Mouse (Mus musculus) intestine, embryonic 15.5 days (tissue): ENCODE data around the gene Omg. TPM values are rescaled to one million over a fixed set of nuclear protein-coding genes. Genes with fewer than 3 reads are reported as not detected.

Experiments used
- ATAC-seq: fragments of 200-750 bp; cut with Nextera tagmentation; 2 replicates; pipeline ENCODE4 v1.8.0; 2017; ENCODE audit warnings: moderate TSS enrichment, moderate library complexity
- H3K27ac ChIP-seq: fragments of 300-500 bp; sonication (generic); 2 replicates; pipeline ENCODE4 v1.5.1; 2015; ENCODE audit warnings: mild to moderate bottlenecking, inconsistent platforms
- H3K27me3 ChIP-seq: fragments of 300-500 bp; sonication (generic); replicated peaks from 2 replicates; pipeline ENCODE4 v1.6.1; 2015; ENCODE audit warnings: inconsistent platforms
- H3K36me3 ChIP-seq: fragments of 300-500 bp; sonication (generic); 2 replicates; pipeline ENCODE4 v1.6.1; 2015; ENCODE audit warnings: inconsistent platforms
- H3K4me1 ChIP-seq: fragments of 300-500 bp; sonication (generic); replicated peaks from 2 replicates; pipeline ENCODE4 v1.6.1; 2015; ENCODE audit warnings: inconsistent platforms
- H3K4me2 ChIP-seq: fragments of 300-500 bp; sonication (generic); replicated peaks from 2 replicates; pipeline ENCODE4 v1.6.1; 2015; ENCODE audit warnings: mild to moderate bottlenecking, inconsistent platforms
- H3K4me3 ChIP-seq: fragments of 300-500 bp; sonication (generic); replicated peaks from 2 replicates; pipeline ENCODE4 v1.5.1; 2015; ENCODE audit warnings: inconsistent platforms
- H3K9ac ChIP-seq: fragments of 300-500 bp; sonication (generic); 2 replicates; pipeline ENCODE4 v1.6.1; 2015; ENCODE audit warnings: inconsistent platforms
- H3K9me3 ChIP-seq: fragments of 300-500 bp; sonication (generic); 2 replicates; pipeline ENCODE4 v1.6.1; 2016; ENCODE audit warnings: inconsistent platforms
- WGBS: fragments of 180-500 bp; shearing (Covaris S2); methylation state at CpG from one replicate; pipeline ENCODE4 v1.1.7; 2015; 5-methylcytosine and 5-hydroxymethylcytosine counted together
- polyA plus RNA-seq: library from polyadenylated mRNA; unstranded; fragments of >200 nt; fragmentation: Nextera tagmentation; extraction: Ambion mirVana; gene quantifications from 2 replicates; pipeline ENCODE4 v1.2.1, GENCODE M21; 2015

Gene Omg
- polyA plus RNA-seq, 1 experiment from 2014 or later = 0.34 TPM

DNA sequence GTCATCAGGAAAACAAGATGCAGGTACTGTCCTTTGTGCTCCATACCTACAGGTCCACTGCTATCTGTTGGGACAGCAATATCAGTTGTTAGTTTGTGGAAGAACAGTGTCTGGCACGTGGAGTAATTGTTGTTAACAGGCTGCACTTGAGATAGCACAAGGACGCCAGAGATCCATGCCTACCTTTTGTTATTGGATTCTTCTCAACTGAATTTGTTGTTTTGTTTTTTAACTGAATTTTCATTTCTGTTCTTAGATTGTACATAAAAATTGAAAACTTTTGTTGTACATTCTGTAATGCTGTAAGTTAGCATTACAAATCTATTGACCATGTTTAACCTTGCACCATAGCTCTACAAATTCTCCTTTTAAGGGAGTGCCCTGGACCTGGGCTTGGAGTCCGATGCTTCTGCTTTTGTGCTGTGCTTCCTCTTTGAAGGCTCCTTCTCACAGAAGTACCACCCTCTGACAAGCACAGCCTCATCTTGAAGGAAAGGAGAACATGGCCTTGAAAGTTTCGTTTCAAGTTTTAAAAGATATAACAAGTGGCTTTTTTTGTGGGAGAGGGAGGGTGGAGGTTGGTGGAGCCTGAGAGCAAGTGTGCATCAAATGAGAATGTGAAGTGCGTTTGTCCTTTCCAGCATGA lies 24.0 kb upstream of the Omg start:
- Histone ChIP-seq H3K4me2 (no peak overlapping the region), H3K27ac (no peak overlapping the region), H3K9me3 (no peaks in the 10 kb centered on the region), H3K4me1 (no peaks in the 10 kb centered on the region), H3K4me3 (no peak overlapping the region), H3K9ac (no peak overlapping the region), H3K36me3 (no peaks in the 10 kb centered on the region), H3K27me3 (no peaks in the 10 kb centered on the region)
- WGBS = 82% methylated on average over 5 of the region's 5 CpGs
- no peak for ATAC-seq

DNA sequence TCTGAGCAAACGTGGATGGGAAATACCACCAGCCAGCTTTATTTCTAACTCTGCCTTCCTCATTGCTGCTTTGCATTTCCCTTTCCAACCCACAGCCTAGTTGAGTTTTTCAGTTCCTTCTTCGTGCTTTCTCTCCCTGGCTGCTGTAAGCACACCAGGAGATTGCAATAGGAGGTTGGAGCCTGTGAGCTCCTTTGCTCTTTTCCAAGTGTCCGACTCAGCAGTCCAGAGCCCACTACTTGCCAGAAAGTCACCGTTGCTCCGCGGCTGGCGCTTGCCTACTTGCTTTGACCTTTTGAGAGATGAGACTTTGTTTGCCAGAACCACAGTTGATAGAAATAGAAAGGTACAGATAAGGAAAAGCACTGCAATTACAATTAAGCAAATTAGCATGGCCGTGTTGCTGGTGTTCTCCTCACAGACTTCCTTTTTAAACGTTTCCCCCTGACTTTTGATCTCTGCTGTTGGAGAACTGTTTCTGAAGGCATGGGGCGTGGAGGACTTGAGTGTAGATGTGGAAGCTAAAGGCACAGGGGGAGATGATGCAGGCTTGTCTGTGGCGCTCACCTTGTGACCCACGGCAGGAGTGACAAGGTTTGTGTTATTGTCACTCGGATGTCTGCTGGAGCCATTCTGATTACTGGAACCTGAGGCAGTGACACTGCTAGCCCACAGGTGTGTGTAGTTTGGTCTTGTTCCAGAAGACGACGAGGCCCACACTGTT lies 23.3 kb upstream of the Omg start:
- H3K36me3 ChIP-seq = no peaks in the 10 kb centered on the region
- no peak overlapping the region for H3K4me2 ChIP-seq
- H3K9me3 ChIP-seq = no peaks in the 10 kb centered on the region
- H3K27me3 ChIP-seq = no peaks in the 10 kb centered on the region
- H3K27ac ChIP-seq = no peak overlapping the region
- H3K4me1 ChIP-seq = no peaks in the 10 kb centered on the region
- ATAC-seq = no peak
- no peak overlapping the region for H3K9ac ChIP-seq
- WGBS = 69% methylated on average over 15 of the region's 15 CpGs
- H3K4me3 ChIP-seq = no peak overlapping the region

DNA sequence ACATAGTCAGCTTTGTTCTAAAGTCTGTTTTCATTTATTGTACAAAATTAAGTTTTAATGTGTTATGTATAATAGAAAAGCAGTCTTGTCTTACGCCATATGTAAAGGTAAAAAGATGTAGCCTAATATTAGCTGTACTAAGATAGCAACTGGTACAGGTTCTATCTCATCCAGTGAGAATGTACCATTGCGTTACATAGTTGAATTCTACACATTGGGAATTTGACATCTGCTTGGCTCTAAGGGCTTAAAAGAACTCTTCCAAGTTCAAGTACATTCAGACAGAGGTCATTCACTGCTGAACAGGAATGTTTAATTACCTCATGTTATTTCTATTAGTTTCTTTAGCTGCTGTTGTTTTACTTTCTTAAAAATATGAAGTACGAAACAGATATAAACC lies 22.7 kb upstream of the Omg start:
- no peak overlapping the region for H3K4me2 ChIP-seq
- 85% methylated on average over 3 of the region's 3 CpGs for WGBS
- H3K36me3 ChIP-seq = no peaks in the 10 kb centered on the region
- H3K9ac ChIP-seq = no peak overlapping the region
- H3K4me3 ChIP-seq = no peak overlapping the region
- ATAC-seq = no peak
- no peak overlapping the region for H3K27ac ChIP-seq
- H3K4me1 ChIP-seq = no peaks in the 10 kb centered on the region
- H3K27me3 ChIP-seq = no peaks in the 10 kb centered on the region
- no peaks in the 10 kb centered on the region for H3K9me3 ChIP-seq

DNA sequence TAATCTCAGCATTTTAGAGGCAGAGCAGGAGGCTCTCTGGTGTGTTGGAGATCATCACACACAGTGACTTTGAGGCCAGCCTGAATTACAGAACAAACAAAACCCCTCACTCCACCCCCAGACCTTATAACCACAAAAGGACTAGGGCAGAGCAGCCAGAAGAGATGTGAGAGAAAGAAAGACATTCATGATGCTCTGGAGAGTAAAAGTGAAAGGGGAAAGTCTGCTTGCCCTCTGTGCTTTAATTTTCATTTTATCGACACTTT lies 20.4 kb upstream of the Omg start:
- Histone ChIP-seq H3K27me3 (no peaks in the 10 kb centered on the region), H3K4me3 (no peak overlapping the region), H3K27ac (no peak overlapping the region), H3K4me1 (no peaks in the 10 kb centered on the region), H3K9me3 (no peaks in the 10 kb centered on the region), H3K36me3 (no peaks in the 10 kb centered on the region), H3K9ac (no peak overlapping the region), H3K4me2 (no peak overlapping the region)
- no peak for ATAC-seq
- 68% methylated on average over 1 of the region's 1 CpGs for WGBS

DNA sequence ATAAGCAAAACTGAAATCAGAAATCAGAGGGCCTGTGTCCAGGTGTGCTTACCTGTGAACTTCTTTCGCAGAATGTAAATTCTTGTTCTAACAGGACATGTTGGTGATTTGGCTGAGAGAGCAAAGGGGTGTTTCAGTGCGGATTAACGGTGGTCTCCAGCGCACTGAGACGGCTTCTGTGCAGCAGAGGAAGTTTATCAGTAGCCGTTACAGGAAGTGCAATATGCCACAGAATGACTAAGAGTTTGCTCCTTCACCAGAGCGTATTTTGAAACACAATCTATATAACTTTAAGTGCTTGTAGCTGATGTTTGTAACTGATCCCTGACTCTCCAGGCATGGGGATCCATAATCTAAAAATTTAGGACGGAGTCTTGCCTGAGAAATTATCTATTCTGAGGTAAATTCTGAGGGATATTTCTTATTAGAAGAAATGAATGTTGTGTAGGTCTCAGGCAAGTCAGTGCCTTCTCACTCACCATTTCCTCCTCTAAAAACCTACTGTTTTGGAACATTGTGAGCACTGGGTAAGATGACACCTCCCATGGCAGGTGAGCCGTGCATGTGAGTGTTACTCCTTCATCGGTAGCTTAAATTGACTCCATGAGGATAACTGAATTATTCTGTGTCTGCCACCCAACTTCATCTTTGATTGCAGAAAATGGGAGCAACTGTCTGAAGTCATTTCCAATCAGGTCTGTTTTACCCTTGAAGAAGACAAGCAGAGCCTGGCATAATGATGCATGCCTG lies 19.9 kb upstream of the Omg start, which contains the start of gene Evi2b:
Gene Evi2b (minus strand): TSS at position 203 of the 750 bp plus-strand sequence.
- Histone ChIP-seq H3K27me3 (no peaks in the 10 kb centered on the region), H3K4me3 (no peak within 1 kb of the TSS), H3K4me2 (no peak within 1 kb of the TSS), H3K36me3 (no peaks in the 10 kb centered on the region), H3K4me1 (no peaks in the 10 kb centered on the region), H3K9ac (no peak within 1 kb of the TSS), H3K9me3 (no peaks in the 10 kb centered on the region), H3K27ac (no peak within 1 kb of the TSS)
- 66% methylated on average over 10 of the region's 10 CpGs for WGBS
- no peak for ATAC-seq

DNA sequence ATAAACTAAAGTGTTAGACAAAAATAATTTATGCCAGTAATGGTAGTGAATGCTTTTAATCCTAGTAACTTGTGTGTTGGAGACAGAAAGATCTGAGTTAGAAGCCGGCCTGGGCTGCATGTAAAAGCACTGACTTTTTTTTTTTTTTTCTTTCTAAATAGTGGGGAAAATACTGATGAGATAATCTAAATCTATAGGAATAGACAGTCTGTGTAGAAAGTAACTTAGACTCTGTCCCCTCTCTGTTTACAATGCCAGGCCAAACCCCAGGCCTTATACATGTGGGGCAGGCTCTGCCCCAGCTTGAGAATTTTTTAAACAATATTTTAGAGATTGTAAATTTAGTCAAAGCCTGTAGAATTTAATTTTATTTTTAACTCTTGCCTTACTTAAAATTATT lies 19.1 kb upstream of the Omg start:
- 79% methylated on average over 1 of the region's 1 CpGs for WGBS
- Histone ChIP-seq H3K27ac (no peak overlapping the region), H3K4me1 (no peaks in the 10 kb centered on the region), H3K36me3 (no peaks in the 10 kb centered on the region), H3K4me3 (no peak overlapping the region), H3K9me3 (no peaks in the 10 kb centered on the region), H3K9ac (no peak overlapping the region), H3K27me3 (no peaks in the 10 kb centered on the region), H3K4me2 (no peak overlapping the region)
- ATAC-seq = no peak

DNA sequence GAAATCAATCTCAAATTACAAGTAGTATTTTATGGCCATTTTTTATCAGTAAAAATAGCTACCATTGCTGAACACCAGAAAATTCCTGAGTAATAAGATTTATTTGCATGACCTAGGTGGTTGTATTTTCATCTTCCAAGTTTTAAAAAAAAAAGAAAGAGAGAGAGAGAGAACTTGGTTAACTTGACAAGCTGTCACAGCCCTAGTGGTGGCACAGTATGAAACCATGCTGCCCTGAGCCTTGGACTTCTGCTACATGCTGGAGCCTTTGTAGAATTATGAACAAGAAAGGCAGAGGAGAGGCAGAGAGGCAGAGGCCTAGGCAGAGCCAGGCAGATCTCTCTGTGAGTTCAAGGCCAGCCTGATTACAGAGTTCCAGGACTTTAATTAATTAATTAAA lies 18.0 kb upstream of the Omg start:
- Histone ChIP-seq H3K4me3 (no peak overlapping the region), H3K4me2 (no peak overlapping the region), H3K27ac (no peak overlapping the region), H3K9ac (no peak overlapping the region), H3K4me1 (no peaks in the 10 kb centered on the region), H3K36me3 (no peaks in the 10 kb centered on the region), H3K27me3 (no peaks in the 10 kb centered on the region), H3K9me3 (no peaks in the 10 kb centered on the region)
- ATAC-seq = no peak

DNA sequence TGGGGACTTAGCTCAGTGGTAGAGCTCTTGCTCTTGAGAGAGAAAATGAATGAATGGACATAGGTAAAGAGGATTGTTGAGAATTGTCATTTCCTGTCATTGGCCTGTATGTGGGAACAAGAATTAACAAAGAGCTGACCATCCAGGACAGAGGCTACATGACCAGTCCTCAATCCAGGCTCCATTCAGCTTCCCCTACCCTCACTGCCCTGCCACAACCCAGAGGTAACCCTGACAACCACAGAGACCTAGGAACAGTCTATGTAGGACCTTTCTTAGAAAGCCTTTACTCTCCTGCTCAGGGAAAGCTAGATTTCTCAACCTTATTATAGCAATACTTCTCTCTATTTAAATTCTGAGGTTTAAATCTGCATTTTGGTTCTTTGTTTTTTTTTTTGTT lies 16.9 kb upstream of the Omg start:
- no peak overlapping the region for H3K27ac ChIP-seq
- ATAC-seq = no peak
- H3K9ac ChIP-seq = no peak overlapping the region
- H3K4me1 ChIP-seq = no peaks in the 10 kb centered on the region
- H3K4me2 ChIP-seq = no peak overlapping the region
- H3K27me3 ChIP-seq = no peaks in the 10 kb centered on the region
- no peak overlapping the region for H3K4me3 ChIP-seq
- no peaks in the 10 kb centered on the region for H3K36me3 ChIP-seq
- no peaks in the 10 kb centered on the region for H3K9me3 ChIP-seq

DNA sequence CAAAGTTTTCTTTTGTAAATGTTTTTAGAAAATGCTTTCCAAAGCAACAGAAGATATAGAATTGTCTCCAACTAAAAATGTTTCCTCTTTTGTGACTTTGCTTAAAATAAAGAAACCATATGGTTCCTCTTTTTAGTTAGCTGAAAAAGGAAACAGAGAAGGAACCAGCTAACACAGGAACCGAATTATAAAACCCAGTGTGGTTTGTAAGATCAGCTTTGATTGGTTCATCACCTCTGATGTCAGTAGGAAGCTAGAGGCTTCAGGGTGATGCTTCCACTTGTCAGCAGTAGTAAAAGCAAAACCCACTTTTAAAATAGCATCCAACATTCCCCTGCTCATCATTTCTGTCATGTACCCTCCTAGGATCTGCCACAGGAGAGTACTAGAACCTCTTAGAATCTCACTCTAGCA lies 16.0 kb upstream of the Omg start:
- Histone ChIP-seq H3K4me3 (no peak overlapping the region), H3K27me3 (no peaks in the 10 kb centered on the region), H3K4me2 (no peak overlapping the region), H3K36me3 (no peaks in the 10 kb centered on the region), H3K27ac (no peak overlapping the region), H3K9ac (no peak overlapping the region), H3K9me3 (no peaks in the 10 kb centered on the region), H3K4me1 (no peaks in the 10 kb centered on the region)
- no peak for ATAC-seq
- 89% methylated on average over 1 of the region's 1 CpGs for WGBS

DNA sequence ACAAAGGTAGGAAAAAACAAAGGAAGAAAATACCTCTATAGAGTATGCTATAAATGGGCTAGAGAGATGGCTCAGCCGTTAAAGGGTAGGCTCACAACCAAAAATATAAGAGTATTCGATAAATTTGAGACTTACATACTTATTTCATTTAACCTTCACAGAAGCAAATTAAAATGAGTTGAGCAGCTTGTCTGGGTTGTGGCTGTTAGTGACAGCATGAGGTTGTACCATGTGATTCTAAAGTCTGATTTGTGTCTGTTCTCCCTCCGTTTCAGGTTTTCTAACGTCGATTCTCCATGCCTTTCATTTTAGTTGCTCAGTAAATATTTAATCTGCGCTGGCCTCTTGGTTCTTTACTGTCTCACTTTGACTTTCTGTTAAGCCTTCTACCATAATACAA lies 15.4 kb upstream of the Omg start:
- no peaks in the 10 kb centered on the region for H3K36me3 ChIP-seq
- WGBS = 73% methylated on average over 6 of the region's 6 CpGs
- H3K9me3 ChIP-seq = no peaks in the 10 kb centered on the region
- H3K4me1 ChIP-seq = no peaks in the 10 kb centered on the region
- no peak for ATAC-seq
- H3K9ac ChIP-seq = no peak overlapping the region
- no peak overlapping the region for H3K4me2 ChIP-seq
- no peaks in the 10 kb centered on the region for H3K27me3 ChIP-seq
- no peak overlapping the region for H3K27ac ChIP-seq
- H3K4me3 ChIP-seq = no peak overlapping the region

DNA sequence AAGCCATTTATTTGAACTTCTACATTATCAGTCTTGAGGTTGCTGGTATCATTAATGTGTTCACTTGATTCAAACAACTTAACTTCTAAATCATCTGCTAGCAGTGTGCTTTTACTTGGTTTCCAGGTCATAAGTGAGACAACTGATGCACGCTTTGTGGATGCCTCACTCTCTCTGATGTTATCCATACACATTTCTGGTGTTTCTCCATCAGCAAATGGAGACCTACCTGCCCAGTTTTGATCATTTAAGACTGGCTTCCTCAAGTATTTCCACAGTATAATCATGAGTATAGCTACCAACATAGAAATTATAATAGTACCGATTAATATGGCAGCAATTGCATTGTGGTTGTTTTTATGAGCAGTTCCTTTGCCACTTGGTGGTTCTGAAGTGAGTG lies 11.9 kb upstream of the Omg start:
- Histone ChIP-seq H3K27me3 (no peaks in the 10 kb centered on the region), H3K9me3 (no peaks in the 10 kb centered on the region), H3K9ac (no peak overlapping the region), H3K27ac (no peak overlapping the region), H3K4me2 (no peak overlapping the region), H3K4me1 (no peaks in the 10 kb centered on the region), H3K4me3 (no peak overlapping the region), H3K36me3 (no peaks in the 10 kb centered on the region)
- no peak for ATAC-seq
- WGBS = 95% methylated on average over 2 of the region's 2 CpGs

DNA sequence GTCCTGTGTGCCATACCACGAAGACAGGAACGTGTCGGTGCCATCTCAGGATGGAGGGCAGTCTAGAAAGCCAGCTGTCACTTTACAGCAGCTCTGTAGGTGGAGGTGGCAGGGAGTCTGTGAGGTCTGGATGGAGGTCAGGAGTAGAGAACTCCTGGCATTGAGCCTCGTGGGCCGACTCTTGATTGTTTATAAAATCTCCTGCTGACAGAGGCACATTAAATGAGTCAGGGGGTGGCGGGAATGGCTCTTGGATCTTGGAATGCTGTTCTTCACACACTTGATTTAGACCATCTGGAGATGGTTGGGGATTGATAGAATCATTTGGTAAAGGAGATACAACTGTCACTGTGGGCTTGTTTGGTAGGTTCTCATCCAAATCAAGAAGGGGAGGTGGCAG lies 11.4 kb upstream of the Omg start:
- Histone ChIP-seq H3K27me3 (no peaks in the 10 kb centered on the region), H3K4me2 (no peak overlapping the region), H3K27ac (no peak overlapping the region), H3K9ac (no peak overlapping the region), H3K4me1 (no peaks in the 10 kb centered on the region), H3K36me3 (no peaks in the 10 kb centered on the region), H3K9me3 (no peaks in the 10 kb centered on the region), H3K4me3 (no peak overlapping the region)
- WGBS = 70% methylated on average over 6 of the region's 6 CpGs
- no peak for ATAC-seq

DNA sequence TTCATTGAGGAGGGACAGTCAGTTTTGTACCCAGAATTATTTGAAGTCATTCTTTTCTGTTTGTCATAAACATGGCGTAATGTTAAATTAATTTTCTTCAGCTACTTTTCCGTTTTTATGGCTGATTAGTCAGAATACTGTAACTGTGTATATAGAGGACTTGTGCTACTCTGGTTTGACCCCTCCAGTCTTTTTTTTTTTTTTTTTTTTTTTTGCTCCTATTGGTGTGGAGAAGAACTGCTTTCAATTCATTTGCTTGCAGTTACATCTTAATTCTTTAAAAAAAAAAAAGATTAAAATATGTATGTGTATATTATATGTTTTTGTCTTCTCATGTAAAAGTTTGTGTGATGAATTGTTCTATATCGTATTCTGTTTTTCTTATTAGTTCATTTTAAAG lies 8.1 kb upstream of the Omg start:
- Histone ChIP-seq H3K9me3 (no peaks in the 10 kb centered on the region), H3K4me1 (no peaks in the 10 kb centered on the region), H3K4me3 (no peak overlapping the region), H3K27me3 (no peaks in the 10 kb centered on the region), H3K4me2 (no peak overlapping the region), H3K9ac (no peak overlapping the region), H3K36me3 (0 out of 2 replicates have a peak, but pooled peaks cover 2% of the 10 kb centered on the region), H3K27ac (no peak overlapping the region)
- 87% methylated on average over 3 of the region's 3 CpGs for WGBS
- ATAC-seq = no peak
